Mouse (Mus musculus) CH12.LX (cell line): ENCODE measurements around the gene Gpr152. TPM values are rescaled to one million over a fixed set of nuclear protein-coding genes. Genes with fewer than 3 reads are reported as not detected.

Experiments used
- DNase-seq: peaks from one replicate; pipeline ENCODE4 v3.0.0-alpha.2; 2013; ENCODE audit errors: extremely low read depth
- H3K27ac ChIP-seq: 2 replicates; pipeline ENCODE4 v1.5.1; 2012; ENCODE audit warnings: low read depth, mild to moderate bottlenecking, control low read depth, moderate library complexity; ENCODE audit not compliant: insufficient read depth
- H3K27me3 ChIP-seq: replicated peaks from 2 replicates; pipeline ENCODE3; 2012; ENCODE audit warnings: inconsistent platforms
- H3K36me3 ChIP-seq, 2 experiments: replicated peaks in 1 of 2; 2 replicates each; pipeline versions ENCODE3 to v1.6.1; 2012; ENCODE audit warnings: inconsistent platforms in 1 of 2, low read length in 1 of 2, mild to moderate bottlenecking in 1 of 2, mixed read lengths in 1 of 2, moderate library complexity in 1 of 2; ENCODE audit not compliant: control insufficient read depth in 1 of 2, insufficient read depth in 1 of 2
- H3K4me1 ChIP-seq, 2 experiments: 2 replicates each; pipeline ENCODE4 v1.6.1; 2012; ENCODE audit warnings: inconsistent platforms in 1 of 2, moderate library complexity in 1 of 2; ENCODE audit not compliant: insufficient read depth in 2 of 2, control insufficient read depth in 1 of 2
- H3K4me2 ChIP-seq: 2 replicates; pipeline ENCODE4 v1.6.1; 2012; ENCODE audit warnings: low read depth, mild to moderate bottlenecking, control low read depth; ENCODE audit not compliant: poor library complexity, insufficient read depth, severe bottlenecking
- H3K4me3 ChIP-seq, 3 experiments: fragments of 150-350 bp in 1 of 3; sonication (generic) in 1 of 3; replicated peaks in 1 of 3; 2 replicates each; pipeline versions ENCODE3 to v1.5.1; 2011 to 2012; ENCODE audit warnings: low read depth in 2 of 3, low read length in 2 of 3, mild to moderate bottlenecking in 2 of 3, moderate library complexity in 2 of 3, control low read depth in 1 of 3, improper control_type of control experiment in 1 of 3, inconsistent platforms in 1 of 3, mixed read lengths in 1 of 3; ENCODE audit not compliant: poor library complexity in 1 of 3
- H3K79me2 ChIP-seq: replicated peaks from 2 replicates; pipeline ENCODE4 v1.6.1; 2012; ENCODE audit warnings: mild to moderate bottlenecking, moderate library complexity; ENCODE audit not compliant: control insufficient read depth, poor library complexity, insufficient read depth, severe bottlenecking; ENCODE audit errors: extremely low read depth
- H3K9ac ChIP-seq: 2 replicates; pipeline ENCODE4 v1.6.1; 2012; ENCODE audit warnings: low read depth, mild to moderate bottlenecking, control low read depth, moderate library complexity; ENCODE audit not compliant: insufficient read depth
- H3K9me3 ChIP-seq: replicated peaks from 2 replicates; pipeline ENCODE3; 2012; ENCODE audit warnings: low read length, inconsistent platforms, mixed read lengths
- BHLHE40 ChIP-seq: IDR thresholded peaks from 2 replicates; pipeline ENCODE4 v1.6.1; 2011; ENCODE audit warnings: mild to moderate bottlenecking, low read depth, low read length, improper control_type of control experiment
- CHD1 ChIP-seq: IDR thresholded peaks from 2 replicates; pipeline ENCODE4 v1.6.1; 2012; ENCODE audit warnings: low read depth, low read length, improper control_type of control experiment, inconsistent platforms
- CHD2 ChIP-seq: IDR thresholded peaks from 2 replicates; pipeline ENCODE4 v1.6.1; 2011; ENCODE audit warnings: low read length, improper control_type of control experiment
- CTCF ChIP-seq, 2 experiments: IDR thresholded peaks in 1 of 2; conservative IDR thresholded peaks in 1 of 2; 2 replicates each; pipeline ENCODE4 v1.5.1; 2011 to 2012; ENCODE audit warnings: low read depth in 2 of 2, low read length in 2 of 2, improper control_type of control experiment in 1 of 2, inconsistent platforms in 1 of 2, mild to moderate bottlenecking in 1 of 2, moderate library complexity in 1 of 2
- E2F4 ChIP-seq: IDR thresholded peaks from 2 replicates; pipeline ENCODE4 v1.6.1; 2011; ENCODE audit warnings: low read depth, low read length, improper control_type of control experiment; ENCODE audit not compliant: insufficient replicate concordance
- ELF1 ChIP-seq: IDR thresholded peaks from 2 replicates; pipeline ENCODE4 v1.6.1; 2014; ENCODE audit warnings: low read depth, mild to moderate bottlenecking, inconsistent platforms, low read length, improper control_type of control experiment
- EP300 ChIP-seq: IDR thresholded peaks from 2 replicates; pipeline ENCODE4 v1.6.1; 2011; ENCODE audit warnings: low read length, improper control_type of control experiment
- ETS1 ChIP-seq: conservative IDR thresholded peaks from 2 replicates; pipeline ENCODE4 v1.6.1; 2012; ENCODE audit warnings: low read depth, mild to moderate bottlenecking, inconsistent platforms, low read length, improper control_type of control experiment, moderate library complexity
- GABPA ChIP-seq: IDR thresholded peaks from 2 replicates; pipeline ENCODE4 v1.6.1; 2012; ENCODE audit warnings: low read depth, low read length, improper control_type of control experiment, inconsistent platforms; ENCODE audit not compliant: insufficient replicate concordance
- HCFC1 ChIP-seq: IDR thresholded peaks from 2 replicates; pipeline ENCODE4 v1.6.1; 2012; ENCODE audit warnings: low read depth, mild to moderate bottlenecking, inconsistent platforms, low read length, improper control_type of control experiment
- IRF4 ChIP-seq: IDR thresholded peaks from 2 replicates; pipeline ENCODE4 v1.6.1; 2014; ENCODE audit warnings: low read depth, mild to moderate bottlenecking, inconsistent platforms, low read length, improper control_type of control experiment
- JUN ChIP-seq: IDR thresholded peaks from 2 replicates; pipeline ENCODE4 v1.6.1; 2011; ENCODE audit warnings: low read depth, mild to moderate bottlenecking, low read length, improper control_type of control experiment, moderate library complexity; ENCODE audit not compliant: insufficient read depth
- JUND ChIP-seq: conservative IDR thresholded peaks from 2 replicates; pipeline ENCODE4 v1.6.1; 2011; ENCODE audit warnings: low read depth, low read length, improper control_type of control experiment
- KAT2A ChIP-seq: IDR thresholded peaks from 2 replicates; pipeline ENCODE4 v1.6.1; 2012; ENCODE audit warnings: low read length, improper control_type of control experiment, inconsistent platforms; ENCODE audit not compliant: insufficient replicate concordance
- MAFK ChIP-seq: IDR thresholded peaks from 2 replicates; pipeline ENCODE4 v1.6.1; 2011; ENCODE audit warnings: low read length, improper control_type of control experiment; ENCODE audit not compliant: insufficient replicate concordance
- MAX ChIP-seq: IDR thresholded peaks from 2 replicates; pipeline ENCODE4 v1.6.1; 2011; ENCODE audit warnings: low read length, improper control_type of control experiment
- MAZ ChIP-seq: IDR thresholded peaks from 2 replicates; pipeline ENCODE4 v1.6.1; 2012; ENCODE audit warnings: low read depth, mild to moderate bottlenecking, inconsistent platforms, low read length, improper control_type of control experiment, moderate library complexity
- MEF2A ChIP-seq: IDR thresholded peaks from 2 replicates; pipeline ENCODE4 v1.6.1; 2014; ENCODE audit warnings: low read depth, mild to moderate bottlenecking, inconsistent platforms, low read length, improper control_type of control experiment, borderline replicate concordance
- MXI1 ChIP-seq: IDR thresholded peaks from 2 replicates; pipeline ENCODE4 v1.6.1; 2011; ENCODE audit warnings: mild to moderate bottlenecking, low read depth, low read length, improper control_type of control experiment
- MYC ChIP-seq: IDR thresholded peaks from 2 replicates; pipeline ENCODE4 v1.6.1; 2011; ENCODE audit warnings: low read depth, mild to moderate bottlenecking, improper control_type of control experiment, low read length
- NELFE ChIP-seq: IDR thresholded peaks from 2 replicates; pipeline ENCODE4 v1.6.1; 2011; ENCODE audit warnings: low read depth, low read length, improper control_type of control experiment
- NRF1 ChIP-seq: IDR thresholded peaks from 2 replicates; pipeline ENCODE4 v1.6.1; 2014; ENCODE audit warnings: low read depth, mild to moderate bottlenecking, inconsistent platforms, low read length, improper control_type of control experiment, moderate library complexity
- PAX5 ChIP-seq: IDR thresholded peaks from 2 replicates; pipeline ENCODE4 v1.6.1; 2012; ENCODE audit warnings: low read length, inconsistent platforms, mixed read lengths
- POLR2A ChIP-seq: IDR thresholded peaks from 2 replicates; pipeline ENCODE4 v1.6.1; 2011; ENCODE audit warnings: low read depth, mild to moderate bottlenecking, improper control_type of control experiment, low read length
- POLR2AphosphoS2 ChIP-seq: IDR thresholded peaks from 2 replicates; pipeline ENCODE4 v1.6.1; 2011; ENCODE audit warnings: low read depth, low read length, improper control_type of control experiment
- RAD21 ChIP-seq: IDR thresholded peaks from 2 replicates; pipeline ENCODE4 v1.6.1; 2011; ENCODE audit warnings: low read depth, mild to moderate bottlenecking, low read length, improper control_type of control experiment, moderate library complexity
- RCOR1 ChIP-seq: conservative IDR thresholded peaks from 2 replicates; pipeline ENCODE4 v1.6.1; 2012; ENCODE audit warnings: low read depth, mild to moderate bottlenecking, inconsistent platforms, low read length, improper control_type of control experiment
- SIN3A ChIP-seq: IDR thresholded peaks from 2 replicates; pipeline ENCODE4 v1.6.1; 2012; ENCODE audit warnings: low read length, improper control_type of control experiment, inconsistent platforms
- SMC3 ChIP-seq: IDR thresholded peaks from 2 replicates; pipeline ENCODE4 v1.6.1; 2011; ENCODE audit warnings: low read depth, low read length, improper control_type of control experiment
- TBP ChIP-seq: conservative IDR thresholded peaks from 2 replicates; pipeline ENCODE4 v1.6.1; 2011; ENCODE audit warnings: low read depth, low read length, improper control_type of control experiment
- TCF12 ChIP-seq: IDR thresholded peaks from 2 replicates; pipeline ENCODE4 v1.6.1; 2014; ENCODE audit warnings: low read depth, mild to moderate bottlenecking, inconsistent platforms, low read length, improper control_type of control experiment
- UBTF ChIP-seq: IDR thresholded peaks from 2 replicates; pipeline ENCODE4 v1.6.1; 2012; ENCODE audit warnings: low read depth, mild to moderate bottlenecking, inconsistent platforms, low read length, improper control_type of control experiment, moderate library complexity
- USF1 ChIP-seq: IDR thresholded peaks from 2 replicates; pipeline ENCODE4 v1.6.1; 2014; ENCODE audit warnings: low read depth, mild to moderate bottlenecking, inconsistent platforms, low read length, improper control_type of control experiment
- USF2 ChIP-seq: conservative IDR thresholded peaks from 2 replicates; pipeline ENCODE4 v1.6.1; 2011; ENCODE audit warnings: low read depth, low read length, improper control_type of control experiment
- ZC3H11A ChIP-seq: IDR thresholded peaks from 2 replicates; pipeline ENCODE4 v1.6.1; 2012; ENCODE audit warnings: low read depth, mild to moderate bottlenecking, inconsistent platforms, low read length, improper control_type of control experiment
- ZKSCAN1 ChIP-seq: IDR thresholded peaks from 2 replicates; pipeline ENCODE4 v1.6.1; 2012; ENCODE audit warnings: low read depth, inconsistent platforms, low read length, improper control_type of control experiment, borderline replicate concordance
- ZMIZ1 ChIP-seq: IDR thresholded peaks from 2 replicates; pipeline ENCODE4 v1.6.1; 2012; ENCODE audit warnings: low read depth, mild to moderate bottlenecking, inconsistent platforms, low read length, improper control_type of control experiment
- ZNF384 ChIP-seq: IDR thresholded peaks from 2 replicates; pipeline ENCODE4 v1.6.1; 2012; ENCODE audit warnings: low read depth, low read length, improper control_type of control experiment, inconsistent platforms
- dilution Hi-C: fragments of 300-500 bp; cut with MboI; formaldehyde crosslinking; loops from 2 replicates; pipeline ENCODE4 v1.14.3; 2020; ENCODE audit warnings: low sequenced_read_pairs; ENCODE audit not compliant: extremely low pct_unique_long_range_greater_than_20kb, extremely low pct_ligation_motif_present
- in situ Hi-C: fragments of 300-500 bp; cut with MboI; formaldehyde crosslinking; loops from 3 replicates; pipeline ENCODE4 v1.14.3; 2019; ENCODE audit warnings: low sequenced_read_pairs, low pct_ligation_motif_present, low pct_unique_long_range_greater_than_20kb, mixed read lengths
- polyA plus RNA-seq: library from polyadenylated mRNA; unstranded; fragments of >175 nt; gene quantifications from 2 replicates; pipeline ENCODE4 v1.2.1, GENCODE M21; 2012; ENCODE audit warnings: low read depth; ENCODE audit not compliant: insufficient read length
- total RNA-seq, 2 experiments: library from RNA; depleted of rRNA; stranded (reverse); fragments of 300-350 nt in 1 of 2; fragments of >200 nt in 1 of 2; gene quantifications; 2 replicates each; pipeline ENCODE4 v1.2.3; 2012 to 2014

The Gpr152 gene
- total and polyA plus RNA-seq, 3 experiments: 0.05 to 0.71 (median 0.17) TPM

DNA sequence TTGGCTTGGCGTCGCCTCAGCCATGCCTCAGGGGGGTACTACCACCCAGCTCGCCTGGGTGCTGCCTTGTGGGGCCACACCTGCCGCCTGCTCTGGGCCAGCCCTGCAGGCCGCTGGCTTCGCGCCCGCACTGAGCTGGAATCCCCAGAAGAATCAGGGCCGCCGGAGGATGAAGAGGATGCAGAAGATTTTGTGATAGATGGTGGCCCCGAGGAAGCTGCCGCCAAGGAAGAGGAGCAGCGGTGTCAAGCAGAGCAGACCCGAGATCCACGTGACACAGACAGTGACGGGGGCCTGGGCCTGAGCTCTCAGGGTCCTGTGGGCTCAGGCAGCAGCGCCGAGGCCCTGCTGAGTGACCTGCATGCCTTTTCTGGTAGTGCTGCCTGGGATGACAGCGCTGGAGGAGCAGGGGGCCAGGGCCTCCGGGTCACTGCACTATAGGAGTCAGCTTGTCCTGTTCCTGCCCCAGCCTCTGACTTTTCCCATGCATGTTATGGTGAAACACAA is 16.5 kb downstream of the Gpr152 start:
- H3K4me2 ChIP-seq: peak overlapping the region; percentile 52
- H3K4me1 ChIP-seq: peaks cover 22 to 59% of the 10 kb centered on the region in 2 experiments
- peaks cover 66 to 83% of the 10 kb centered on the region in 2 experiments for H3K36me3 ChIP-seq
- H3K9me3 ChIP-seq: no peaks in the 10 kb centered on the region
- TF ChIP-seq PAX5: no peak
- no peak for TF ChIP-seq GABPA
- no peak for TF ChIP-seq IRF4
- TF ChIP-seq NELFE: no peak
- TF ChIP-seq TCF12: peak; percentile 30; the same call in 1 of the 2 replicates
- no peak for TF ChIP-seq POLR2A
- TF ChIP-seq BHLHE40: peak; percentile 34; the same call in 1 of the 2 replicates
- TF ChIP-seq CHD1: no peak
- no peak for TF ChIP-seq MYC
- TF ChIP-seq E2F4: no peak
- no peak for TF ChIP-seq ZKSCAN1
- no peak for TF ChIP-seq ZNF384
- TF ChIP-seq SIN3A: no peak
- no peak for TF ChIP-seq TBP
- TF ChIP-seq EP300: no peak
- 0 out of 2 replicates have a peak, but pooled peaks have one; percentile 9 for TF ChIP-seq NRF1
- TF ChIP-seq MAFK: no peak
- peak; percentile 20; the same call in 1 of the 2 replicates for TF ChIP-seq ZMIZ1
- TF ChIP-seq ELF1: 0 out of 2 replicates have a peak, but pooled peaks have one; percentile 18
- TF ChIP-seq MAX: peak; percentile 43; the same call in 1 of the 2 replicates
- TF ChIP-seq JUN: no peak
- TF ChIP-seq HCFC1: no peak
- TF ChIP-seq MXI1: peak; percentile 24; the same call in 1 of the 2 replicates
- peak; percentile 74; the same call in 1 of the 2 replicates for TF ChIP-seq UBTF
- TF ChIP-seq USF1: peak; percentile 30; the same call in 1 of the 2 replicates
- TF ChIP-seq SMC3: no peak
- no peak; the same call in 1 of the 2 replicates for TF ChIP-seq POLR2AphosphoS2
- no peak for TF ChIP-seq CHD2
- no peak for TF ChIP-seq RAD21
- TF ChIP-seq KAT2A: no peak
- no peak for TF ChIP-seq CTCF (conservative IDR thresholded peaks at IDR 0.05 in 1 of 2, IDR thresholded peaks at IDR 0.05 in 1 of 2; ENCODE audit: low read depth in 2 of 2, low read length in 2 of 2)
- no peak for TF ChIP-seq USF2
- no peak for TF ChIP-seq ZC3H11A
- TF ChIP-seq MAZ: 0 out of 2 replicates have a peak, but pooled peaks have one; percentile 30
- no peak for TF ChIP-seq RCOR1
- no peak for TF ChIP-seq MEF2A
- no peak for TF ChIP-seq JUND
- no peak for TF ChIP-seq ETS1
- TF ChIP-seq, all 38 proteins: peak for 10
- dilution Hi-C loops (no loop called here), in situ Hi-C loops (no loop called here)
- peak overlapping the region; percentile 90 for H3K27ac ChIP-seq
- H3K79me2 ChIP-seq: peaks cover 19% of the 10 kb centered on the region
- no peak for DNase-seq
- H3K27me3 ChIP-seq: no peaks in the 10 kb centered on the region
- H3K9ac ChIP-seq: peak overlapping the region; percentile 96
- H3K4me3 ChIP-seq: peak overlapping the region; percentile 72 to 82 (median 73)
